Mouse (Mus musculus): Measurements from ENCODE around the gene Plcg2. TPM values are rescaled to one million over a fixed set of nuclear protein-coding genes. Genes with fewer than 3 reads are reported as not detected.

Plcg2 gene
- polyA plus RNA-seq, 1 experiment from 2014 or later, result 4.2 TPM

- H3K27me3 ChIP-seq (replicated peaks), result no peaks in the 10 kb centered on the region
- peak; percentile 77; the same call in 1 of the 2 replicates for ATAC-seq (ENCODE audit: insufficient read depth, low FRiP score, low read depth)
- peak overlapping the region; percentile 55 for H3K4me2 ChIP-seq
- no peak overlapping the region for H3K9ac ChIP-seq
- H3K36me3 ChIP-seq, result no peaks in the 10 kb centered on the region
- H3K27ac ChIP-seq, result peak overlapping the region; percentile 77
- under 1% methylated on average over 14 of the region's 14 CpGs for WGBS
- H3K4me3 ChIP-seq (replicated peaks), result peak overlapping the region; percentile 20; the same call in 1 of the 2 replicates
- H3K4me1 ChIP-seq, result peaks cover 15% of the 10 kb centered on the region
- no peaks in the 10 kb centered on the region for H3K9me3 ChIP-seq
Observed at GRCm38 (mm10) chr8:117470342-117470781, 27.7 kb upstream of the Plcg2 start.

DNA sequence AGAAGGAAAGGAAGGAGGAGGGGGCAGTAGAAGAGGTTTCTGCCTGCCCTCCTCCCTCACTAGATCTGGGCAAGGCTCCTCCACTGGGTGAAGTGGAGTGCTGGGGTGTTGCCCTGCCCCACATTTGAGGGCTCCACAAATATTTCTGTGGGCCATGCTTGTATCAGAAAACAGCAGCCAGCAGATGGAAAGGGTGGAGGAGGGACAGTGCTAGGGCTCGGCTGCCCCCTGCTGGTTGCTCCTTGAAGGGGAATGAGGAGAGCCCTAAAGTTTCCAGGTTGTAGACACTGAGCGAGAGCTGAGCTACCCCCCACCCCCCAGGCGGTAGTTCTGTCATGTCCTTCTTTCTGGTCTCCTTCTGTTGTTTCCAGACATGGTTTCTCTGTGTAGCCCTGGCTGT is 26.9 kb upstream of the Plcg2 start:
- no peak overlapping the region for H3K4me3 ChIP-seq (replicated peaks)
- no peak overlapping the region for H3K4me2 ChIP-seq
- H3K27ac ChIP-seq, result peak overlapping the region; percentile 77; the same call in 1 of the 2 replicates
- no peaks in the 10 kb centered on the region for H3K36me3 ChIP-seq
- H3K4me1 ChIP-seq, result peaks cover 15% of the 10 kb centered on the region
- H3K9ac ChIP-seq, result no peak overlapping the region
- no peaks in the 10 kb centered on the region for H3K9me3 ChIP-seq
- 28% methylated on average over 3 of the region's 3 CpGs for WGBS
- no peak for ATAC-seq (ENCODE audit: insufficient read depth, low FRiP score, low read depth)
- H3K27me3 ChIP-seq (replicated peaks), result no peaks in the 10 kb centered on the region

DNA sequence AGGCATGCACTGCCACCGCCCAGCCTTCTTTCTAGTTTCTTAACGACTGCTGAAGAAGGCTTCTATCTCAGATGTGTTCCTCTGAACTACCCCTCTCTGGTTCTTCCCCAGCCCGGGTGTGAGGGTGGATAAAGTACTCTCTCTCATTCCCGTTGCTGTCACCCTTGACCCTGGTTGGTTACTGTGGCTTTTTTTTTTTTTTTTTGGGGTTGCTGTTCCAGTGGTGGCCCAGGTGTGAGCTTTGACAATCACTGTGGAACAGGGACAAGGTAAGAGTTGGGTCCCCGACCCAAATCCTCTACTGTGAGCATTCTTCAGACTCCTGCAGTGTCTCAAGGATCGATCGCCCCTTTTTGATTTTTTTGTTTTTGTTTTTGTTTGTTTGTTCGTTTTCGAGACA is 26.4 kb upstream of the Plcg2 start:
- Histone ChIP-seq H3K27ac (no peak overlapping the region), H3K36me3 (no peaks in the 10 kb centered on the region), H3K9me3 (no peaks in the 10 kb centered on the region), H3K4me1 (peaks cover 15% of the 10 kb centered on the region), H3K27me3 (replicated peaks) (no peaks in the 10 kb centered on the region), H3K4me3 (replicated peaks) (no peak overlapping the region), H3K9ac (no peak overlapping the region), H3K4me2 (no peak overlapping the region)
- WGBS, result 69% methylated on average over 9 of the region's 9 CpGs
- no peak for ATAC-seq (ENCODE audit: insufficient read depth, low FRiP score, low read depth)

- no peak for ATAC-seq (ENCODE audit: insufficient read depth, low FRiP score, low read depth)
- no peaks in the 10 kb centered on the region for H3K27me3 ChIP-seq (replicated peaks)
- no peaks in the 10 kb centered on the region for H3K36me3 ChIP-seq
- no peaks in the 10 kb centered on the region for H3K9me3 ChIP-seq
- H3K4me2 ChIP-seq, result no peak overlapping the region
- peaks cover 15% of the 10 kb centered on the region for H3K4me1 ChIP-seq
- no peak overlapping the region for H3K9ac ChIP-seq
- no peak overlapping the region for H3K4me3 ChIP-seq (replicated peaks)
- WGBS, result 81% methylated on average over 4 of the region's 4 CpGs
- H3K27ac ChIP-seq, result no peak overlapping the region
Observed at GRCm38 (mm10) chr8:117472332-117472731, 25.8 kb upstream of the Plcg2 start.

DNA sequence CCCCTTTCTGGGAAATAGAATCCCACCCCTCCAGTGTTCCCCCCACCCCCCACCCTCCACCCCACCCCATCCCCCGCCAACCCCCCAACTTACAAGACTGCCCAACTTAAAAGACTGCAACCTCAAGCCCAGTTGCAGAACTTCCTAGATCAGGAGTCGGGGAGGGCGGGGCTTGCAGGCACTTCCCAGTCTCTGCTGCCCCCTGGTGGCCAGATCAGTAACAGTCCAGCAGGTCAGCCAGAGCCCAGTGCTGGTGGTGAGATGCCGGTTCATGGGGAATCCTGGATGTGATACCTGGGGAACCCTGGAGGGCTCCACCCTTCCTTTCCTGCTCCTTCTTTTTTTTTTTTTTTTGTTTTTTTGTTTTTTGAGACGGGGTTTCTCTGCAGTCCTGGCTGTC is 23.1 kb upstream of the Plcg2 start:
- peak; percentile 41; the same call in 1 of the 2 replicates for ATAC-seq (ENCODE audit: insufficient read depth, low FRiP score, low read depth)
- no peaks in the 10 kb centered on the region for H3K9me3 ChIP-seq
- H3K27me3 ChIP-seq (replicated peaks), result no peaks in the 10 kb centered on the region
- no peak overlapping the region for H3K27ac ChIP-seq
- peaks cover 11% of the 10 kb centered on the region for H3K4me1 ChIP-seq
- WGBS, result 1% methylated on average over 5 of the region's 5 CpGs
- no peak overlapping the region for H3K4me3 ChIP-seq (replicated peaks)
- no peaks in the 10 kb centered on the region for H3K36me3 ChIP-seq
- no peak overlapping the region for H3K9ac ChIP-seq
- no peak overlapping the region for H3K4me2 ChIP-seq

DNA sequence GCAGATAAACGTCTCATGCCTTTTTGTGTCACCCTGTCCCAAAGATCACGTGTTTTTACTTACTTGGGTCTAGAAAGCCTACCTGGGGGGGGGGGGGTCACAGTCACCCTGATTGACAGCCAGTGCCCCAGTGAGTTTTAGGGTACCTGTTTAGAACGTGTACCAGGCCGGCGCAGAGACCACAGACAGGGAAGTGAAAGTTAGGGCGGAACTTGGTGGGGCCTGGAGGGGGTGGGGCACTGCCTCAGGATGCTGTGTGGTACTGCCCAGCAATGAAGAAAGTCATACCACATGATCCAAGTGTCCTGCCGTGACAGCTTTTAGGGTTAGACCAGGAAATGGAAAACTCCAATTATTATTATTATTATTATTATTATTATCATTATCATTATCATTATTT is 22.3 kb upstream of the Plcg2 start:
- Histone ChIP-seq H3K4me1 (peaks cover 3% of the 10 kb centered on the region; the same call in 1 of the 2 replicates), H3K4me3 (replicated peaks) (no peak overlapping the region), H3K4me2 (no peak overlapping the region), H3K36me3 (no peaks in the 10 kb centered on the region), H3K9me3 (no peaks in the 10 kb centered on the region), H3K9ac (no peak overlapping the region), H3K27ac (no peak overlapping the region), H3K27me3 (replicated peaks) (no peaks in the 10 kb centered on the region)
- no peak for ATAC-seq (ENCODE audit: insufficient read depth, low FRiP score, low read depth)
- 70% methylated on average over 7 of the region's 7 CpGs for WGBS

DNA sequence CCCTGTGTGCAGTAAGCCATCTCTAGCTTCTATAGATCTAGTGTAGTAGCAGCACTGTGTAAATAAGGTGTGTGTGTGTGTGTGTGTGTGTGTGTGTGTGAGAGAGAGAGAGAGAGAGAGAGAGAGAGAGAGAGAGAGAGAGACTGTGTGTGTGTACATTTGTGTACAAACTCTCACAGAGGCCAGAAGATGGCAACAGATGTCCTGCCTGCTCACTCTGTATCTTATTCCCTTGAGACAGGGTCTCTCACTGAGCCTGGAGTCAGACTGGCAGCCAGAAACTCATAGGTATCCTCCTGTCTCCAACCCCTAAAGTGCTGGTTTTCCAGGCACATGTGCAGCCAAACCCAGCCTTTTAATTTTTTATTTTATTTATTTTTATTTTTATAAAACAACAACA is 20.0 kb upstream of the Plcg2 start:
- no peak overlapping the region for H3K4me3 ChIP-seq (replicated peaks)
- no peaks in the 10 kb centered on the region for H3K36me3 ChIP-seq
- no peak overlapping the region for H3K4me2 ChIP-seq
- H3K9me3 ChIP-seq, result no peaks in the 10 kb centered on the region
- H3K9ac ChIP-seq, result no peak overlapping the region
- no peak for ATAC-seq (ENCODE audit: insufficient read depth, low FRiP score, low read depth)
- H3K27ac ChIP-seq, result no peak overlapping the region
- no peaks in the 10 kb centered on the region for H3K4me1 ChIP-seq
- H3K27me3 ChIP-seq (replicated peaks), result no peaks in the 10 kb centered on the region

GRCm38 (mm10) chr8:117479996-117480395 is 18.1 kb upstream of the Plcg2 start:
- Histone ChIP-seq H3K4me1 (no peaks in the 10 kb centered on the region), H3K27me3 (replicated peaks) (no peaks in the 10 kb centered on the region), H3K9me3 (no peaks in the 10 kb centered on the region), H3K9ac (no peak overlapping the region), H3K4me2 (no peak overlapping the region), H3K4me3 (replicated peaks) (no peak overlapping the region), H3K36me3 (no peaks in the 10 kb centered on the region), H3K27ac (no peak overlapping the region)
- 91% methylated on average over 9 of the region's 9 CpGs for WGBS
- ATAC-seq (ENCODE audit: insufficient read depth, low FRiP score, low read depth), result no peak

DNA sequence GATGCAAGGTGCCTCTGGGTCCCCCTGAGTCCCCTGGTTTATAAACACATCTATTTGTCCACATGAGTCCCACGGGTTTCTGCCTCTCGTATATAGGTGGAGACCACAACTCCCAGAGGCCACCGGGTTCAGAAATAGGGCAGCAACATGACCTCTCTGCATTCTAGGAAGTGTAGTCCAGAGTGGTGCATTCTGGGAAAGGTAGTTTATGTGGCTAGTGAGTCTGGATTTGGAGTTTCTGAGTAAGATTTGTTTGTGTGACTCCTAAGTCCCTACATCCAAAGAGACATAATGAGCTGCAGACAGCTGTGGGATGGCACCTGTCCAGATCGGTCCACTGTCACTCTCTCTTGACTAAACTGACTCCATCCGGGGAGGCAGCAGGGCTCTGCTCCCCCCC is 17.6 kb upstream of the Plcg2 start:
- no peaks in the 10 kb centered on the region for H3K9me3 ChIP-seq
- WGBS, result 67% methylated on average over 5 of the region's 5 CpGs
- no peak overlapping the region for H3K9ac ChIP-seq
- H3K27ac ChIP-seq, result no peak overlapping the region
- no peaks in the 10 kb centered on the region for H3K27me3 ChIP-seq (replicated peaks)
- no peak overlapping the region for H3K4me2 ChIP-seq
- no peak for ATAC-seq (ENCODE audit: insufficient read depth, low FRiP score, low read depth)
- H3K4me1 ChIP-seq, result no peaks in the 10 kb centered on the region
- no peak overlapping the region for H3K4me3 ChIP-seq (replicated peaks)
- H3K36me3 ChIP-seq, result no peaks in the 10 kb centered on the region

- no peak overlapping the region for H3K27ac ChIP-seq
- no peak for ATAC-seq (ENCODE audit: insufficient read depth, low FRiP score, low read depth)
- 54% methylated on average over 5 of the region's 5 CpGs for WGBS
Observed at GRCm38 (mm10) chr8:117481830-117482229, 16.3 kb upstream of the Plcg2 start.

GRCm38 (mm10) chr8:117484731-117485130 is 13.4 kb upstream of the Plcg2 start:
- ATAC-seq (ENCODE audit: insufficient read depth, low FRiP score, low read depth), result no peak
- 81% methylated on average over 8 of the region's 8 CpGs for WGBS
- no peak overlapping the region for H3K4me2 ChIP-seq

More at GRCm38 (mm10) chr8:117481830-117482229, 16.3 kb upstream of the Plcg2 start:
- H3K9me3 ChIP-seq, result no peaks in the 10 kb centered on the region
- no peak overlapping the region for H3K4me2 ChIP-seq
- no peaks in the 10 kb centered on the region for H3K36me3 ChIP-seq
- no peak overlapping the region for H3K4me3 ChIP-seq (replicated peaks)
- no peak overlapping the region for H3K9ac ChIP-seq
- H3K4me1 ChIP-seq, result no peaks in the 10 kb centered on the region
- no peaks in the 10 kb centered on the region for H3K27me3 ChIP-seq (replicated peaks)

GRCm38 (mm10) chr8:117485316-117485715 is 12.8 kb upstream of the Plcg2 start:
- Histone ChIP-seq H3K9me3 (no peaks in the 10 kb centered on the region), H3K4me2 (no peak overlapping the region), H3K4me3 (replicated peaks) (no peak overlapping the region), H3K4me1 (no peaks in the 10 kb centered on the region), H3K27me3 (replicated peaks) (no peaks in the 10 kb centered on the region), H3K9ac (no peak overlapping the region), H3K36me3 (no peaks in the 10 kb centered on the region), H3K27ac (no peak overlapping the region)
- no peak for ATAC-seq (ENCODE audit: insufficient read depth, low FRiP score, low read depth)
- WGBS, result 52% methylated on average over 1 of the region's 1 CpGs

More at GRCm38 (mm10) chr8:117484731-117485130, 13.4 kb upstream of the Plcg2 start:
- Histone ChIP-seq H3K27ac (no peak overlapping the region), H3K4me3 (replicated peaks) (no peak overlapping the region), H3K36me3 (no peaks in the 10 kb centered on the region), H3K4me1 (no peaks in the 10 kb centered on the region), H3K27me3 (replicated peaks) (no peaks in the 10 kb centered on the region), H3K9ac (no peak overlapping the region), H3K9me3 (no peaks in the 10 kb centered on the region)

All from stomach, embryonic 15.5 days (tissue).